Mouse (Mus musculus): ENCODE measurements at regions not wholly inside any gene's neighbourhood (a gene's known extent, or its start where the extent isn't known, plus 50 kb on each side); places are given as distances from the start of the nearest gene placed in this dataset.

- Histone ChIP-seq H3K4me3 (no peak overlapping the region), H3K27me3 (no peaks in the 10 kb centered on the region), H3K4me1 (peaks cover 84% of the 10 kb centered on the region), H3K9me3 (no peaks in the 10 kb centered on the region), H3K36me3 (no peaks in the 10 kb centered on the region), H3K4me2 (no peak overlapping the region), H3K27ac (peak overlapping the region; percentile 98), H3K9ac (no peak overlapping the region)
- WGBS = 59% methylated on average over 4 of the region's 4 CpGs
- ATAC-seq (ENCODE audit: insufficient number of reproducible peaks, low FRiP score, low TSS enrichment, low read depth) = no peak
Observed at GRCm38 (mm10) chr2:30715720-30716310, 87.6 kb downstream of the 1700001O22Rik start.

DNA sequence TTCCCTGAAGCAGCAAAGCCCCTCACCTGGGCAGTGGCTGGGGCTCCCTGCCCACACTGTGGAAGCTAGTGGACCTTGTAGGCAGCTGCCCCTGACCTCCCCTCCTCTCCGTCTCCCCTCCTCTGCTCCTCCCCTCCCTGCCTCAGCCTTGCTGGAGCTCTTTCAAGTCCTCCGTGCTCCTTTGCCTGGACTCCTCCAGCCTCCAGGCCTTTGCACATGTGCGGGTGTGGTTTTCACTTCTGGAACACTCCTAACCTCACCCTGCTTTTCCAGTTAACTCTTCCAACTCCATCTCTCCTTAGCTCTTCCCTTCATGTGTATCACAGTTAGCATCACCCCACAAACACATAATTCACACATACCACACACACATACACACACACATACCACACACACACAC, 89.9 kb downstream of the 1700001O22Rik start:
- H3K4me3 ChIP-seq = no peak overlapping the region
- peaks cover 83% of the 10 kb centered on the region for H3K4me1 ChIP-seq
- H3K27me3 ChIP-seq = no peaks in the 10 kb centered on the region
- 11% methylated on average over 3 of the region's 3 CpGs for WGBS
- no peak overlapping the region for H3K4me2 ChIP-seq
- no peaks in the 10 kb centered on the region for H3K9me3 ChIP-seq
- H3K36me3 ChIP-seq = no peaks in the 10 kb centered on the region
- peak overlapping the region; percentile 94 for H3K27ac ChIP-seq
- no peak overlapping the region for H3K9ac ChIP-seq
- 0 out of 2 replicates have a peak, but pooled peaks have one; percentile 25 for ATAC-seq (ENCODE audit: insufficient number of reproducible peaks, low FRiP score, low TSS enrichment, low read depth)

DNA sequence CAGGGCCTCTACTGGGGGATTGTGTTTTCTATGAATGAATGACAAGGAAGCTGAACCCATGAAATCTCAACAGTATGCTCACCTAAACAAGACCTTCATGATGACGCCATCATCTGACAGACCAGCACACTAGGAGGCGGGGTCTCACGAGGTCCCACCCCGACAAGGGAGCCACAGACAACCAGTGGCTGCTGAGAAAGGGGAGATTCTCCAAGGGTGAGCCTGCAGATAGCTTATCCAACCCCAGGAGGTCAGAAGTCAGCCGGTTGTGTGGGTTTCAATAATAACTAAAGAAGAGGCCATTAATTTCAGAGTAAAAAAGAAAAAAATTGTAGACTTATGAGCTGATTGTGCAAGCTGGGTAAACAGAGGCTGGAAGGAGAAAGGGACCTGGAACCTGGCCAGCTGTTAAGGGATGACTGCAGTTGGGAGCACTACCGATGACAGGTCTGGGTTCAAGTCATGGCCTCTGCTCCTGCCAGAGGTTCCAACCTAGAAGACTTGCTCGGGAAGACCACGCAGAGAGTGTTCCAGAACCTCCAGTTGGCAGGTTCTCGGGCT, 90.5 kb downstream of the 1700001O22Rik start:
- peak overlapping the region; percentile 94 for H3K27ac ChIP-seq
- no peaks in the 10 kb centered on the region for H3K36me3 ChIP-seq
- H3K27me3 ChIP-seq = no peaks in the 10 kb centered on the region
- H3K4me3 ChIP-seq = no peak overlapping the region
- H3K9ac ChIP-seq = no peak overlapping the region
- H3K4me2 ChIP-seq = no peak overlapping the region
- ATAC-seq (ENCODE audit: insufficient number of reproducible peaks, low FRiP score, low TSS enrichment, low read depth) = no peak
- peaks cover 82% of the 10 kb centered on the region for H3K4me1 ChIP-seq
- H3K9me3 ChIP-seq = no peaks in the 10 kb centered on the region
- 55% methylated on average over 9 of the region's 9 CpGs for WGBS

GRCm38 (mm10) chr2:30711853-30712498, 91.5 kb downstream of the 1700001O22Rik start:
- Histone ChIP-seq H3K4me3 (peak overlapping the region; percentile 47), H3K4me2 (peak overlapping the region; percentile 82), H3K36me3 (no peaks in the 10 kb centered on the region), H3K27me3 (no peaks in the 10 kb centered on the region), H3K9ac (peak overlapping the region; percentile 50), H3K9me3 (no peaks in the 10 kb centered on the region), H3K4me1 (peaks cover 82% of the 10 kb centered on the region), H3K27ac (peak overlapping the region; percentile 94)
- under 1% methylated on average over 63 of the region's 63 CpGs for WGBS
- peak; percentile 26 for ATAC-seq (ENCODE audit: insufficient number of reproducible peaks, low FRiP score, low TSS enrichment, low read depth)

GRCm38 (mm10) chr2:30711476-30711852, 92.0 kb downstream of the 1700001O22Rik start:
- Histone ChIP-seq H3K4me1 (peaks cover 81% of the 10 kb centered on the region), H3K36me3 (no peaks in the 10 kb centered on the region), H3K9me3 (no peaks in the 10 kb centered on the region), H3K4me2 (peak overlapping the region; percentile 82), H3K4me3 (peak overlapping the region; percentile 47), H3K27me3 (no peaks in the 10 kb centered on the region), H3K9ac (peak overlapping the region; percentile 50), H3K27ac (peak overlapping the region; percentile 94)
- WGBS = 4% methylated on average over 15 of the region's 15 CpGs
- no peak for ATAC-seq (ENCODE audit: insufficient number of reproducible peaks, low FRiP score, low TSS enrichment, low read depth)

DNA sequence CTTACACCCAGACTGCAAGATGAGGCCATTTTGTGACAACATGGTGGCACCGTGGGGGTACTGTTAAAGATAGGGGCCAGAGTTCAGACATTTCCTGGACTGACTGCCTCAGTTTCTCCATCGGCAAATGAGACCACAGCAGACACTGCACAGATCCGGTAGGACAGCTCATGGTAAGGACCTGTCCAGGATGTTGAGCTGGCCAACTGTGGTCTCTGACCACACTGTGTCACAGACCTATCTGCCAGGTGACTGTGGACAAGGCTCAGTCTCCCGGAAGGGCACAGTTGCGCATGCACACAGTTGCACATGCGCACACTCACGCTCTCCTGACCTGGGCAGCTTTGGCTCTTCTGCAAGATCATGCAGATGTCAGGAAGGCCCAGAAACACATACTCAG, 92.6 kb downstream of the 1700001O22Rik start:
- Histone ChIP-seq H3K27me3 (no peaks in the 10 kb centered on the region), H3K9ac (no peak overlapping the region), H3K9me3 (no peaks in the 10 kb centered on the region), H3K4me1 (peaks cover 81% of the 10 kb centered on the region), H3K4me2 (no peak overlapping the region), H3K4me3 (no peak overlapping the region), H3K36me3 (no peaks in the 10 kb centered on the region), H3K27ac (peak overlapping the region; percentile 94)
- no peak for ATAC-seq (ENCODE audit: insufficient number of reproducible peaks, low FRiP score, low TSS enrichment, low read depth)
- WGBS = 94% methylated on average over 7 of the region's 7 CpGs

GRCm38 (mm10) chr2:30709386-30709884, 94.0 kb downstream of the 1700001O22Rik start:
- no peak for ATAC-seq (ENCODE audit: insufficient number of reproducible peaks, low FRiP score, low TSS enrichment, low read depth)
- peak overlapping the region; percentile 99 for H3K27ac ChIP-seq
- no peaks in the 10 kb centered on the region for H3K27me3 ChIP-seq
- WGBS = 40% methylated on average over 3 of the region's 3 CpGs
- H3K4me1 ChIP-seq = peaks cover 81% of the 10 kb centered on the region
- H3K4me2 ChIP-seq = no peak overlapping the region
- H3K36me3 ChIP-seq = no peaks in the 10 kb centered on the region
- no peak overlapping the region for H3K9ac ChIP-seq
- H3K9me3 ChIP-seq = no peaks in the 10 kb centered on the region
- H3K4me3 ChIP-seq = no peak overlapping the region

- Histone ChIP-seq H3K4me1 (peaks cover 77% of the 10 kb centered on the region), H3K4me3 (no peak overlapping the region), H3K27ac (peak overlapping the region; percentile 99), H3K36me3 (no peaks in the 10 kb centered on the region), H3K9ac (no peak overlapping the region), H3K9me3 (no peaks in the 10 kb centered on the region), H3K4me2 (0 out of 2 replicates have a peak overlapping the region, but pooled peaks have one; percentile 86), H3K27me3 (no peaks in the 10 kb centered on the region)
- WGBS = 50% methylated on average over 4 of the region's 4 CpGs
- ATAC-seq (ENCODE audit: insufficient number of reproducible peaks, low FRiP score, low TSS enrichment, low read depth) = no peak
Observed at GRCm38 (mm10) chr2:30708762-30709385, 94.6 kb downstream of the 1700001O22Rik start.

GRCm38 (mm10) chr2:30708001-30708683, 95.3 kb downstream of the 1700001O22Rik start:
- ATAC-seq (ENCODE audit: insufficient number of reproducible peaks, low FRiP score, low TSS enrichment, low read depth) = peak; percentile 80
- Histone ChIP-seq H3K36me3 (no peaks in the 10 kb centered on the region), H3K4me3 (peak overlapping the region; percentile 40), H3K4me1 (peaks cover 70% of the 10 kb centered on the region), H3K4me2 (peak overlapping the region; percentile 86), H3K9me3 (no peaks in the 10 kb centered on the region), H3K27me3 (no peaks in the 10 kb centered on the region), H3K9ac (peak overlapping the region; percentile 64), H3K27ac (peak overlapping the region; percentile 99)
- 0% methylated on average over 37 of the region's 48 CpGs for WGBS

GRCm38 (mm10) chr2:30707099-30708000, 96.1 kb downstream of the 1700001O22Rik start:
- WGBS = 3% methylated on average over 39 of the region's 44 CpGs

DNA sequence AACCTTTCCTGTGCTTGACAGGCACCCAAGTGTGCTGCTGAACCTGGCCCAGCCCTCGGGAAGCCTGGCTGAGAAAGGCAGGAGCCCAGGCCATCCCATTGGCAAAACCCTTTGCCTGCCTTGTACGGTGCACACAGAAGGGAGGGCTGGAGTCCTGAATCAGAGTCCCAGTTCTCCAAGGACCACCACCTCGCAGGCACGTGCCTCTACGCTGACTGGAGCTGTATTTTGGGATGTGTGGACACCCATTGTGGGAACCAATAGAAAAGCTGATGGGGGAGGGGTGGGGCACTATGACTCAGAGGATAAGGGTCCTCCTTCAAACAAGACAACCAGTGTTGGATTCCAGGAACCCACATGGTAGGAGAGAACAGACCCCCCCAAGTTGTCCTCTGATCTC, 97.4 kb downstream of the 1700001O22Rik start:
- Histone ChIP-seq H3K27me3 (no peaks in the 10 kb centered on the region), H3K4me3 (no peak overlapping the region), H3K27ac (peak overlapping the region; percentile 99), H3K4me1 (peaks cover 54% of the 10 kb centered on the region), H3K9ac (no peak overlapping the region), H3K36me3 (no peaks in the 10 kb centered on the region), H3K9me3 (no peaks in the 10 kb centered on the region), H3K4me2 (no peak overlapping the region)
- ATAC-seq (ENCODE audit: insufficient number of reproducible peaks, low FRiP score, low TSS enrichment, low read depth) = no peak
- 66% methylated on average over 5 of the region's 5 CpGs for WGBS

More at GRCm38 (mm10) chr2:30707099-30708000, 96.1 kb downstream of the 1700001O22Rik start:
- Histone ChIP-seq H3K4me3 (peak overlapping the region; percentile 40), H3K9ac (peak overlapping the region; percentile 64), H3K36me3 (no peaks in the 10 kb centered on the region), H3K9me3 (no peaks in the 10 kb centered on the region), H3K4me2 (peak overlapping the region; percentile 86), H3K27me3 (no peaks in the 10 kb centered on the region), H3K4me1 (peaks cover 67% of the 10 kb centered on the region), H3K27ac (peak overlapping the region; percentile 99)
- ATAC-seq (ENCODE audit: insufficient number of reproducible peaks, low FRiP score, low TSS enrichment, low read depth) = peak; percentile 31; the same call in 1 of the 2 replicates
